Mouse (Mus musculus): ENCODE results near the gene Ndufs6. TPM values are rescaled to one million over a fixed set of nuclear protein-coding genes. Genes with fewer than 3 reads are reported as not detected.

Gene Ndufs6
- 153 and 166 TPM in 2 replicates for polyA plus RNA-seq (2012; rRNA removed)

DNA sequence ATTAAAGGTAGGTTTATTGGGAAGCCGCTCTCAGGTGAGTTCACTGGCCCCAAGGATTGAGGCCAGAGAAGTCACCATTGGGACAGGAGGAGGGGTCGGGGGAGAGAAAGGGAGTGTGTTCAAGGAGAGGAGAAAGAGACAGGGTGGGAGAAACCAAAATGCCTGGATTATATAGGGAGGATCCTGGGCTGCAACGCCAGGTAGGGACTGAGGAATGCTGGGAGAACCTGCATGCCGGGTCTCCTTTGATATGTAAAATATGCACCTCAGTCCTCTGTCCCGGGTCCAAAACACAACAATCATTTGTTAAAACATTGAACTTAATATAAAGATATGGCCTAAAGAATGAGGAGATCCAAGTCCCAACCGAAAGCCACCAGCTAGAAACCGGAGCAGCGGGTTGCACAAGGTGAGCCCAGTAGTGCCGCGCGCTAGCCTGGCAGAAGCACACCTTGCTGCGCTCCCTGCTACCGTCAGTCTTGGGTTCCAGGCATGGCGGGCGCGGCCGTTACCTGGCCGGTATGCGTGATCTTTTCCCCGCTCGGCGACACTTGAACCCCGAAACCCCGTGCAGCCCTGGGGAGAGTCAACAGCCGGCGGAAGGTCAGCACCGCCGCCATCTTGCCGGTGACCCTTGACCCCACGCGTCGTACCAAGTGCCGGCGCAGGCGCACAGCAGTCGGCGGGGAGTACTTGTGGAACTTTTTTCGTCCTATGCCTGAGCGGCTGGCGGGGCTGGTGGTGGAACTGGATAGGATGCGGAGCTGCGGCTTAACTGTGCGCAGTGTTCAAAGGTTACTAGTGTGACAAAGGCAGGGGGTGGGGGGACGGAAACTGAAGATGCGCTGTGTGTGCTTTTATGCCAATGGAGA lies at the start of gene Ndufs6, which contains the start of gene Mrpl36:
Gene Ndufs6, minus strand, starts transcription at position 716 of the 872 bp plus-strand sequence.
Gene Mrpl36, plus strand, starts transcription at position 687 of the 872 bp plus-strand sequence.

Other genes with a start within 250 kb of the Ndufs6 start
- not detected in 2 replicates for gene Irx4, start 68.1 kb downstream of the Ndufs6 start, polyA plus RNA-seq (2012; rRNA removed)
- gene Mrpl36, start within 50 bp of the Ndufs6 start, polyA plus RNA-seq (2012; rRNA removed): 44.6 and 47.4 TPM in 2 replicates
- 25.9 and 26.3 TPM in 2 replicates for gene Lpcat1, start 138.7 kb upstream of the Ndufs6 start, polyA plus RNA-seq (2012; rRNA removed)
- 0.35 TPM in 2 replicates for gene Slc6a3, start 208.2 kb upstream of the Ndufs6 start, polyA plus RNA-seq (2012; rRNA removed)